Mouse (Mus musculus): Measurements from ENCODE around the gene Krtap4-1.

Gene Krtap4-1

DNA sequence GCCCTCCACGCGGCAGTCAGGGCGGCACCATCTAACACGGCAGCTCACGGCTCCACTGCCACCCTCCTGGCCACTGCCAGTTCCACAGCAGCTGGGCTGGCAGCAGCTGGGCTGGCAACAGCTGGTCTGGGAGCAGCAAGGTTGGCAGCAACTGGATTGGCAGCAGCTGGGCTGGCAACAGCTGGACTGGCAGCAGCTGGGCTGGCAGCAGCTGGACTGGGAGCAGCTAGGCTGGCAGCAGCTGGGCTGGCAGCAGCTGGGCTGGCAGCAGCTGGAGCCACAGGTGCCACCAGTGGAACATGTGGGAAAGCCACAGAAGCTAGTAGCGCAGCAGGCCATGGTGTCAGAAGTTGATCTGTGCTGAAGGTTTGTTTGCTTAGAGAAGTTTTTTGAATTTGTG is 37.1 kb downstream of the Krtap4-1 start, which contains the start of gene Krtap1-3:
Gene Krtap1-3, minus strand, starts transcription at position 359 of the 400 bp plus-strand sequence.
- in situ Hi-C loops (cut with MboI; ENCODE audit: unreplicated experiment in 2 of 2) = no loop called here

DNA sequence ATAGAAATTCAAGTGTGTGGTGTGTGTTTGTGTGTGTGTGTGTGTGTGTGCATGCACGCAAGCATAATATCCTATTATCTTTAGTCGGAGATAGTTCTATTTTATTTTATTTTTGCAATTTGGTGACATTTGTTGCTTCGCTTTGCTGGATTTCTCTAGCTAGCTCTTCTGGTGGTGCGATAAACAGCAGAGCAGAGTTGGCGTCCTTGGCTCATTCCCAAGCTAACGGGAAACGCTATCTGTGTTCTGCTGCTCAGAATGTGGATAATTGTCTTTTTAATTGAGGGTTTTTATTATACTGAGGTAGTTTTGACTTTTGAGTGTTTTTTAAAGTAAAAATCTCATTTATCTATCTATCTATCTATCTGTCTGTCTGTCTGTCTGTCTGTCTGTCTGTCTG is 42.9 kb downstream of the Krtap4-1 start:
- in situ Hi-C loops (cut with MboI; ENCODE audit: unreplicated experiment in 2 of 2) = no loop called here

DNA sequence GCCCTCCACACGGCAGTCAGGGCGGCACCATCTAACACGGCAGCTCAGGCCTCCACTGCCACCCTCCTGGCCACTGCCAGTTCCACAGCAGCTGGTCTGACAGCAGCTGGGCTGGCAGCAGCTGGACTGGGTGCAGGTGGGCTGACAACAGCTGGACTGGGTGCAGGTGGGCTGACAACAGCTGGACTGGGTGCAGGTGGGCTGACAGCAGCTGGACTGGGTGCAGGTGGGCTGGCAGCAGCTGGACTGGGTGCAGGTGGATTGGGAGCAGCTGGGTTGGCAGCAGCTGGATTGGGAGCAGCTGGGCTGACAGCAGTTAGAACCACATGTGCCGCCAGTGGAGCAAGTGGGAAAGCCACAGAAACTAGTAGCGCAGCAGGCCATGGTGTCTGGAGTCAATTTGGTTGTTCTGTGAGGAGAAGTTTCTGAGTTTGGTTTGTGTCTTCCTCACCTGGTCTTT is 44.8 kb downstream of the Krtap4-1 start, which contains the start of gene Krtap1-4:
Gene Krtap1-4, minus strand, starts transcription at position 410 of the 460 bp plus-strand sequence.
- in situ Hi-C loops (cut with MboI; ENCODE audit: unreplicated experiment in 2 of 2) = no loop called here

DNA sequence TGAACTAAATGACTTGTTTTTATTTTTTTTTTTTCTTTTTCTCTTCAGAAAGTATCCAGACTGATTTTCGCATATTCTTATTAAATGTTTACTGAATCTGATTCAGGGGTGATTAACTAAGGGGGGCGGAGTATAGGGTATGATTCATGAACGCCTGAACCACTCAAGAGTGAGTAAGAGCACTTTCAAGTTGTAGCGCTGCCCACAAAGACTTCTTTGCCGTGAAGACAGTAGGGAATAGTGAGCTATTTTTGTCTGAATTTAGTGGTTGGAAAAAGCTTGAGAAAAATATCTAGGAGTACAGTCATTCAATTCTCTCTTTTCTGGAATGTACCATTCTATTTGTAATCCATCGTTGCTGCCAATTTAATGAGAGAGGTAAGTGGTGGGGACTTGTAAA is 46.5 kb downstream of the Krtap4-1 start:
- in situ Hi-C loops (cut with MboI; ENCODE audit: unreplicated experiment in 2 of 2) = no loop called here

DNA sequence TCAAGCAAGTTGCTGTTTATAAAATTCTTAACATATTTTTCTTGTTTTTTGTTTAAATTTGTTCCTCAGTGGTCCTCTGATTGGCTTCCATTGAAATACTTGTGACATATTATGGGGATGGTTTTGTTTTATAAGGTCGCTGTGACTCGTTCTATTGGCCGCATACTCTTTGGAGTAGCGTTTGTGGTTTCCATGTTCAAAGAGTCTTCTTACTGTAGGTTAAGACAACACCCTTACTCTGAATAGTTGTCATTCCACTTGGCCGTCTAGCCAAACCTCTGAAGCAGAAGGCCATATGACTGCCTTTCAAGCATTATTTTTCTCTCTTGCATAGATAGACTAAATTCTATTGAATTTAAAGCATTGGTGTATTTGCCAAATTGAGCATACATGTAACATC is 47.0 kb downstream of the Krtap4-1 start:
- in situ Hi-C loops (cut with MboI; ENCODE audit: unreplicated experiment in 2 of 2) = no loop called here

DNA sequence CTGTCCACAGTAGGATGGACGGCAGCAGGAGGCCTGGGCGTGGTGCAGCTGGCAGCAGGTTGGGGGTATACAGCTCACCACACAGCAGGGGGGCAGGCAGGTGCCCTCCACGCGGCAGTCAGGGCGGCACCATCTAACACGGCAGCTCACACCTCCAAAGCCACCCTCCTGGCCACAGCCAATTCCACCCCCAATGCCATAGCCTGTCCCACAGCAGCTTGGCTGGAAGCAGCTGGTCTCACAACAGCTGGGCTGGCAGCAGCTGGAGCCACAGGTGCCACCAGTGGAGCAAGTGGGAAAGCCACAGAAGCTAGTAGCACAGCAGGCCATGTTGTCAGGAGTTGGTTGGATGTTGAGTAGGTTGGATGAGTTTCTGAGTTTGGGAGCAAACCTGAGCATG is 47.4 kb downstream of the Krtap4-1 start, which contains the start of gene Krtap1-5:
Gene Krtap1-5, minus strand, starts transcription at position 381 of the 400 bp plus-strand sequence.
- in situ Hi-C loops (cut with MboI; ENCODE audit: unreplicated experiment in 2 of 2) = no loop called here
